Comparison of ENCODE assay signal across 25 mouse cellular contexts in genomic region chr13:44441061-44441460, GRCm38 (mm10).
"Had no signal": no experiment of that assay in that cellular context is flagged by ENCODE, and none has a peak within 500 bp of the region (broad histone marks: within the 10 kb centered on the region; RNA-seq: fewer than 3 reads in every experiment).

No protein-coding gene starts in this region.

- H3K4me1 ChIP-seq: heart, embryonic 13.5 days; heart, embryonic 15.5 days; hindbrain, embryonic 13.5 days; hindbrain, embryonic 15.5 days; kidney, embryonic 15.5 days; limb, embryonic 13.5 days; limb, embryonic 15.5 days; liver, embryonic 12.5 days had no signal

- H3K4me3 ChIP-seq: heart, embryonic 13.5 days; heart, embryonic 15.5 days; hindbrain, embryonic 13.5 days; hindbrain, embryonic 15.5 days; kidney, embryonic 15.5 days; limb, embryonic 13.5 days; limb, embryonic 15.5 days; liver, embryonic 12.5 days had no signal

- H3K9me3 ChIP-seq: heart, embryonic 13.5 days; heart, embryonic 15.5 days; hindbrain, embryonic 13.5 days; hindbrain, embryonic 15.5 days; kidney, embryonic 15.5 days; limb, embryonic 13.5 days; limb, embryonic 15.5 days; liver, embryonic 12.5 days had no signal

- H3K27ac ChIP-seq: heart, embryonic 13.5 days; heart, embryonic 15.5 days; hindbrain, embryonic 13.5 days; hindbrain, embryonic 15.5 days; hindbrain, postnatal 0 days; kidney, embryonic 15.5 days; kidney, postnatal 0 days; limb, embryonic 13.5 days; limb, embryonic 15.5 days; liver, embryonic 12.5 days; liver, embryonic 14.5 days had no signal

- H3K9ac ChIP-seq: heart, embryonic 13.5 days; heart, embryonic 15.5 days; hindbrain, embryonic 13.5 days; hindbrain, embryonic 15.5 days; kidney, embryonic 15.5 days; limb, embryonic 13.5 days; limb, embryonic 15.5 days; liver, embryonic 12.5 days; liver, embryonic 14.5 days had no signal

- H3K4me2 ChIP-seq: heart, embryonic 11.5 days; heart, embryonic 13.5 days; heart, embryonic 15.5 days; hindbrain, embryonic 13.5 days; hindbrain, embryonic 15.5 days; kidney, embryonic 15.5 days; limb, embryonic 13.5 days; limb, embryonic 15.5 days; liver, embryonic 12.5 days had no signal

- H3K27me3 ChIP-seq: heart, embryonic 13.5 days; heart, embryonic 15.5 days; hindbrain, embryonic 13.5 days; hindbrain, embryonic 15.5 days; kidney, embryonic 15.5 days; limb, embryonic 13.5 days; limb, embryonic 15.5 days; liver, embryonic 12.5 days had no signal

- DNase-seq: gastrocnemius, postnatal 14 days; gastrocnemius, postnatal 36 days; heart, adult 18-20 months; heart, postnatal 14 days; heart, postnatal 36 days; kidney, adult 11 months; kidney, adult 8-10 months; kidney, postnatal 14 days; kidney, postnatal 36 days; layer of hippocampus, adult 9-11 months; layer of hippocampus, postnatal 36 days; left cerebral cortex, postnatal 4 days had no signal

- H3K36me3 ChIP-seq: heart, embryonic 13.5 days; heart, embryonic 15.5 days; hindbrain, embryonic 13.5 days; hindbrain, embryonic 15.5 days; kidney, embryonic 15.5 days; limb, embryonic 13.5 days; limb, embryonic 15.5 days; liver, embryonic 12.5 days had no signal

- ATAC-seq: hindbrain, postnatal 0 days; intestine, embryonic 16.5 days; liver, embryonic 12.5 days had no signal
